Mouse (Mus musculus) heart, adult 2 months (tissue): ENCODE data around the gene Plxna4. TPM values are rescaled to one million over a fixed set of nuclear protein-coding genes. Genes with fewer than 3 reads are reported as not detected.

Experiments
- DNase-seq, 2 experiments: peaks; one replicate each; pipeline ENCODE4 v3.0.0; 2021
- H3K27ac ChIP-seq: fragments of 200-600 bp; 2 replicates; pipeline ENCODE4 v1.8.1; 2022
- H3K27me3 ChIP-seq: fragments of 200-500 bp; 2 replicates; pipeline ENCODE4 v1.6.1; 2012; ENCODE audit warnings: mild to moderate bottlenecking, low read length, inconsistent platforms, mixed read lengths; ENCODE audit not compliant: control insufficient read depth, insufficient read depth
- H3K36me3 ChIP-seq: fragments of 200-500 bp; 2 replicates; pipeline ENCODE4 v1.6.1; 2012; ENCODE audit warnings: low read length, inconsistent platforms; ENCODE audit not compliant: control insufficient read depth, insufficient read depth
- H3K4me1 ChIP-seq: fragments of 200-500 bp; 2 replicates; pipeline ENCODE4 v1.6.1; 2011; ENCODE audit warnings: low read length; ENCODE audit not compliant: control insufficient read depth, insufficient read depth
- H3K4me3 ChIP-seq: fragments of 200-600 bp; 2 replicates; pipeline ENCODE4 v1.8.1; 2022
- H3K79me2 ChIP-seq: fragments of 200-500 bp; replicated peaks from 2 replicates; pipeline ENCODE4 v1.6.1; 2012; ENCODE audit warnings: mild to moderate bottlenecking, inconsistent platforms, low read length, moderate library complexity, mixed read lengths; ENCODE audit not compliant: control insufficient read depth, insufficient read depth
- H3K9ac ChIP-seq: fragments of 200-500 bp; 2 replicates; pipeline ENCODE4 v1.6.1; 2012; ENCODE audit warnings: low read depth, mild to moderate bottlenecking, control low read depth, inconsistent platforms, low read length, mixed read lengths
- CTCF ChIP-seq: fragments of 200-600 bp; IDR thresholded peaks from 2 replicates; pipeline ENCODE4 v1.8.1; 2022; ENCODE audit warnings: antibody characterized with exemption, mild to moderate bottlenecking, moderate library complexity
- EP300 ChIP-seq: fragments of 200-500 bp; IDR thresholded peaks from 2 replicates; pipeline ENCODE4 v1.6.1; 2011; ENCODE audit warnings: low read depth, low read length, control low read depth; ENCODE audit not compliant: insufficient read depth
- POLR2A ChIP-seq: fragments of 200-500 bp; IDR thresholded peaks from 2 replicates; pipeline ENCODE4 v1.6.1; 2011; ENCODE audit warnings: mild to moderate bottlenecking, low read depth, low read length, control low read depth; ENCODE audit not compliant: insufficient read depth
- WGBS: fragments of 180-500 bp; shearing (Covaris S2); methylation state at CpG from one replicate; pipeline ENCODE4 v1.1.7; 2018; 5-methylcytosine and 5-hydroxymethylcytosine counted together
- intact Hi-C: fragments of 180-260 bp; cut with DNase I; formaldehyde crosslinking; loops from one replicate; pipeline ENCODE4 v1.15.1; 2025
- polyA plus RNA-seq: library from polyadenylated mRNA; depleted of rRNA; stranded (reverse); fragments of >200 nt; gene quantifications from 2 replicates; pipeline ENCODE4 v1.2.3, GENCODE M21; 2012
- total RNA-seq, 2 experiments: library from RNA; stranded (reverse); gene quantifications; 2 replicates each; pipeline ENCODE4 v1.2.3; 2021

Gene Plxna4
- total and polyA plus RNA-seq, 3 experiments = 3.7 to 14.1 (median 11.7) TPM

DNA sequence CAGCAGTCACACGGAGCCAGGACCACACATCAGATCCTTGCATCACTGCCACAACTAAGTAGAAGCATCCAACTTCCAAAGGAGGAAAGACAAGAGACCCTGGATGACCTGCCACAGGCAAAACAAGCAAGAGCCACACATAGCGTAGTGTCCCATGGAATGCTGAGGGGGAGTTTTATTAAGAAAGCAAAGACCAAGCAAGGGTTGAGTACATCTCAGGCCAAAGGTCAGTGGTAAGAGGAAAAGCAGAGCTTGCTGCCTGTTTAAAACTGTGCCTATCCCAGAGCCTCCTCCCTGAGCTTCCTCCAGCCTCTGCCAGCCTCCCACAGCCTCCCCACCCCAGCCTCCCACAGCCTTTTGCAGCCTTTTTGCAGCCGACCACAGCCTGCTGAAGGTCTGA is 100.9 kb downstream of the Plxna4 start:
- Histone ChIP-seq H3K4me3 (no peak overlapping the region), H3K79me2 (no peaks in the 10 kb centered on the region), H3K9ac (no peak overlapping the region), H3K4me1 (peaks cover 1% of the 10 kb centered on the region), H3K36me3 (no peaks in the 10 kb centered on the region; the same call in 1 of the 2 replicates), H3K27ac (no peak overlapping the region), H3K27me3 (no peaks in the 10 kb centered on the region)
- 52% methylated on average over 3 of the region's 3 CpGs for WGBS
- intact Hi-C loops = no loop called here
- no peak for DNase-seq
- TF ChIP-seq CTCF (no peak), EP300 (no peak), POLR2A (no peak)

DNA sequence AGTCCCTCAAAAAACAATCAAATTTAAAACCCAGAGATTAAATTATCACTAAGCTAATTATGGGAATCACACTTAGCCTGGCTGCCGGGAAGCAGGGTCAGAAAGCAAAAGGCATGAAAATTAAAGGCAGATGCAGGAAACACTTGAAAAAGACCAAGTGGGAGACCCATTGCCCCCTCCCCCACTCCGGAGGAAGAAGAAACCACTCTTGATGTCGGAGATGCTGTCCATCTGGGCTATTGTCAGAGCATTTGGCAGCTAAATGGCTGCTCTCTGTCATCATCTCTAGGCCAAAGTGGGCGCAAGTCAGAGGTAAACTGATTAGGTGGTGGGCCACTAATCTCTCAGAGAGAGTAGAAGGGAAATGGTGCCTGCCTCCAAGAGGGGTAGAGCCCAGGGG is 105.5 kb downstream of the Plxna4 start:
- TF ChIP-seq CTCF (no peak), EP300 (no peak), POLR2A (no peak)
- Histone ChIP-seq H3K79me2 (no peaks in the 10 kb centered on the region), H3K4me1 (peaks cover 34% of the 10 kb centered on the region), H3K9ac (no peak overlapping the region), H3K36me3 (peaks cover 10% of the 10 kb centered on the region; the same call in 1 of the 2 replicates), H3K27me3 (no peaks in the 10 kb centered on the region), H3K4me3 (no peak overlapping the region), H3K27ac (no peak overlapping the region)
- no peak for DNase-seq
- WGBS = 57% methylated on average over 4 of the region's 4 CpGs
- intact Hi-C loops = no loop called here

DNA sequence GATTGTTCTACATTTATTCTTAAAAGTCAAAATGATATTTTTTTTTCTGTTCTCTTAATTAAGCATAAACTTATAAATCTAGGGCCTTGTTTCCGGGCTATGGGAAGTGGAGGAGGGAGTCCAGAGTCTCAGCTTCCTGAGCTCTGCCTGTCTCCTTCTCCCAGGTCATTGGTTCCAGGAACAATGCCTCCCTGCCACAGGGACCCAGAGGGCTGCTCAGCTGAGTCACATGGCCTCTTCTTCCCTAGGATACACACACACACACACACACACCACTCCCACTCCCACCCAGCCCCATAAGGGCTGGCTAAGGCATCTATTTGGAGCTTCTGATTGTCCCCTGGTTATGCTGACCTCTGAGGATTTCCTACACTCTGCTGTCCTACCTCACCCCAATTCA is 107.3 kb downstream of the Plxna4 start:
- intact Hi-C loops = loop anchor here (2.0 kb wide), 1 partner anchor 30 kb away; no protein-coding TSS in a partner anchor
- H3K9ac ChIP-seq = no peak overlapping the region
- peaks cover 34% of the 10 kb centered on the region for H3K4me1 ChIP-seq

DNA sequence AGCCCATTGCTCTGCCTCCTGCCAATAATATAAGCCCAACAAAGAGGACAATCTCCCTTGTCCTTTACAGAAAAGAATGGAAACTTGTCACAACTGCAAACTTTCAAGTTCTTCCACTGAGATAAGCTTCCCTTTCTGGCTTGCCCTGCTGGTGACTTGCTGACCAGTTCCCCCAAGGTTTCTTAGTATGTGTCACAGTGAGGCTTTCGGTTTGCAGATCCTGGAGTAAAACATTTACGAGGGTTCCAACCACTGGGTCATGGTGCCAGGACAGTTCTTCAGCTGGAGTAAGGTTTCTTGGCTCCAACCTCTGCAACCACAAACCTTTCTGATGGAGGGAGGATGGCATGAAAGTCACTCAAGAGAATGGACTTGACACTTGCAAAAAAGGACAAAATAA is 108.2 kb downstream of the Plxna4 start:
- H3K79me2 ChIP-seq = no peaks in the 10 kb centered on the region
- peaks cover 38% of the 10 kb centered on the region for H3K4me1 ChIP-seq
- H3K27ac ChIP-seq = peak overlapping the region; percentile 89
- intact Hi-C loops = loop anchor here (1.0 to 2.0 kb wide), 5 partner anchors 31 to 151 kb away; no protein-coding TSS in a partner anchor
- TF ChIP-seq POLR2A (0 out of 2 replicates have a peak, but pooled peaks have one; percentile 10), EP300 (no peak)
- peaks cover 10% of the 10 kb centered on the region; the same call in 1 of the 2 replicates for H3K36me3 ChIP-seq
- DNase-seq = no peak
- no peaks in the 10 kb centered on the region for H3K27me3 ChIP-seq
- H3K4me3 ChIP-seq = no peak overlapping the region
- WGBS = 20% methylated on average over 2 of the region's 2 CpGs
- H3K9ac ChIP-seq = peak overlapping the region; percentile 14; the same call in 1 of the 2 replicates

More for the DNA sequence above, 107.3 kb downstream of the Plxna4 start:
- Histone ChIP-seq H3K36me3 (peaks cover 10% of the 10 kb centered on the region; the same call in 1 of the 2 replicates), H3K79me2 (no peaks in the 10 kb centered on the region), H3K4me3 (no peak overlapping the region), H3K27me3 (no peaks in the 10 kb centered on the region), H3K27ac (peak overlapping the region; percentile 89)
- DNase-seq = peak in 1 of 2 experiments; percentile 37
- WGBS = 50% methylated on average over 1 of the region's 1 CpGs
- no peak for TF ChIP-seq EP300
- no peak for TF ChIP-seq POLR2A
- TF ChIP-seq CTCF = no peak

DNA sequence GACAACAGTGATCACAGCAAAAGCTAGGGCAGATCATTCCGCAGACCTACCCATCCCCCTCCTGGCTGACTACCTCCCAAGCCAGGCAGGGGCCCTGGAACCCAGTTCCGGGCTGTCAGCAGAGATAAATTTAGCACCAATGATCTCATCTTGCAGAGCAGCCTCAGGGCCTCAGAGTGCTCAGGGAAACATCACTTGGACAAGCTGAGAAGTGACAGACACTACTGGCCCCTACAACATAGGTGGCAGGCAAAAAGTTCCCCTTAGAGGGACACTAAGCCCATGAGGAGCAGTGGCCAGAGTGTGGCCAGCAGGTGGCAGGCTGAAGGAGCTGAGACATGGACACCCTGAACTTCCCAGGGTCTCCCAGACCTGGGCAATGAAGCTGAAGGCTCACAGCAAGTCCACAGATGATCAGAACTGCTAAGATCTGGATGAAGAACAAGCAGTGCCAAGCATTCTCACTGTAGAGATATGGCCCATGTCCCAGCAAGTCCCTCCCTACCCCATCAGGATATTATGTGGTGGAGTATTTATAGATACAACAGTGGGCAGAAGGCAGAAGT is 108.7 kb downstream of the Plxna4 start:
- peak; percentile 86 for TF ChIP-seq CTCF
- 0 out of 2 replicates have a peak, but pooled peaks have one; percentile 8 for TF ChIP-seq POLR2A
- TF ChIP-seq EP300 = peak; percentile 52
- Histone ChIP-seq H3K79me2 (no peaks in the 10 kb centered on the region), H3K27ac (peak overlapping the region; percentile 89), H3K9ac (0 out of 2 replicates have a peak overlapping the region, but pooled peaks have one; percentile 0), H3K4me1 (peaks cover 36% of the 10 kb centered on the region), H3K4me3 (no peak overlapping the region), H3K27me3 (no peaks in the 10 kb centered on the region), H3K36me3 (peaks cover 10% of the 10 kb centered on the region; the same call in 1 of the 2 replicates)
- intact Hi-C loops = loop anchor here (1.0 to 2.0 kb wide), 4 partner anchors 41 to 150 kb away; no protein-coding TSS in a partner anchor
- DNase-seq = peak; percentile 80 to 86
- WGBS = 0% methylated on average over 2 of the region's 2 CpGs

DNA sequence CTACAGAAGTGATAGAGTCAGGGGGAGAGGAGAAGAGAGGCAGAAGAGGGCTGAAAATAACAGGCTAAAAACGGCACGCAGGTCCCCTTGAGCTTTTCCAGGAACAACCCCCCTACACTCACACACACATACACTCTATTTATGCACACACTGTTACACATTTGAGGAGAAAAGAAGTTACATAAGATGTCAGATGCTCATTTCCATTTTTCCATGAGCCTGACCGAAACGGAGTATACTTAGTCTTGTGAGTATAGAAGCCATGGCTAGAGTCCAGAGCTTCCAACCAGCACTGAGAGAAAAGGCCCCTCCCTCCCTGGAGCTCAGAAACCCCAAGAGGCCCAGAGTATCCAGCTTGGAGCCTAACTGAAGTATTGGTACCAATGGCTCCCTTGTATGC is 112.0 kb downstream of the Plxna4 start:
- Histone ChIP-seq H3K27ac (no peak overlapping the region; the same call in 1 of the 2 replicates), H3K79me2 (no peaks in the 10 kb centered on the region), H3K4me3 (no peak overlapping the region), H3K9ac (no peak overlapping the region), H3K4me1 (peaks cover 38% of the 10 kb centered on the region), H3K27me3 (no peaks in the 10 kb centered on the region), H3K36me3 (peaks cover 10% of the 10 kb centered on the region; the same call in 1 of the 2 replicates)
- no peak for DNase-seq
- 32% methylated on average over 4 of the region's 4 CpGs for WGBS
- intact Hi-C loops = no loop called here
- TF ChIP-seq POLR2A = no peak
- no peak for TF ChIP-seq CTCF
- no peak for TF ChIP-seq EP300
